Mouse (Mus musculus) thymus, adult 2 months (tissue): ENCODE data around the gene Tmem151b.

Experiments used
- CTCF ChIP-seq: fragments of 200-500 bp; IDR thresholded peaks from 2 replicates; pipeline ENCODE4 v1.5.1; 2012; ENCODE audit warnings: mild to moderate bottlenecking, control low read depth, low read length, moderate library complexity, borderline replicate concordance; ENCODE audit not compliant: control insufficient read depth, poor library complexity, insufficient read depth; ENCODE audit errors: extremely low read depth
- POLR2A ChIP-seq: fragments of 200-500 bp; IDR thresholded peaks from 2 replicates; pipeline ENCODE4 v1.6.1; 2012; ENCODE audit warnings: mild to moderate bottlenecking, low read length, control low read depth, moderate library complexity; ENCODE audit not compliant: control insufficient read depth, poor library complexity, insufficient read depth; ENCODE audit errors: extremely low read depth

DNA sequence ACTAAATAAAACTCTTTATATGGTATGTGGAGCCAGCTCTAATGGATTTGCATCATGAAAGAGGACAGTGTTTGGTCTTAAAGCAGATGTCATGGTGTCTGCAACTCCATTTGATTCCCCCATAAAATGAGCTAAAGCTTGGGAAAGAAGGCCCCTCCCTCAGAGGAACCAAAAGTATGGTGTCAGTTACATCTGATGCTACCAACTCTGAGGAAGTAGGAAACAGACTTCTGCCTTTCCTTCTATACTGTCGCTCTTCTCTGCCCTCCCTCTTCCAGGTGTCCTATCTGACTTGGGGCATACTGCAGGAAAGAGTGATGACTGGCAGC lies 16.5 kb upstream of the Tmem151b start:
- no peak for TF ChIP-seq POLR2A
- no peak for TF ChIP-seq CTCF
